Mouse (Mus musculus) brain, embryonic 14.5 days (tissue): ENCODE measurements around the gene Atp8b4. TPM values are rescaled to one million over a fixed set of nuclear protein-coding genes. Genes with fewer than 3 reads are reported as not detected.

Experiments used
- DNase-seq: peaks from one replicate; pipeline ENCODE4 v3.0.0-alpha.2; 2011; ENCODE audit warnings: low read depth
- CTCF ChIP-seq: fragments of 200-500 bp; IDR thresholded peaks from 2 replicates; pipeline ENCODE4 v1.5.1; 2012; ENCODE audit warnings: inconsistent platforms, mild to moderate bottlenecking, moderate library complexity, borderline replicate concordance; ENCODE audit not compliant: insufficient read depth, insufficient read length; ENCODE audit errors: extremely low read depth
- POLR2A ChIP-seq: fragments of 200-500 bp; IDR thresholded peaks from 2 replicates; pipeline ENCODE4 v1.6.1; 2012; ENCODE audit warnings: mild to moderate bottlenecking, inconsistent platforms, borderline replicate concordance; ENCODE audit not compliant: poor library complexity, insufficient read depth, insufficient read length, severe bottlenecking; ENCODE audit errors: extremely low read depth
- polyA plus RNA-seq: library from polyadenylated mRNA; depleted of rRNA; stranded (reverse); fragments of >200 nt; gene quantifications from 2 replicates; pipeline ENCODE4 v1.2.3, GENCODE M21; 2012

Gene Atp8b4
- polyA plus RNA-seq, 1 experiment = 0.08 TPM

GRCm38 (mm10) chr2:126493306-126493705 is 7.2 kb downstream of the Atp8b4 start:
- peak; percentile 18 for DNase-seq
- TF ChIP-seq CTCF (no peak), POLR2A (no peak)

GRCm38 (mm10) chr2:126492713-126493112 is 7.8 kb downstream of the Atp8b4 start:
- TF ChIP-seq POLR2A (no peak), CTCF (no peak)
- peak; percentile 69 for DNase-seq

GRCm38 (mm10) chr2:126491446-126491845 is 9.0 kb downstream of the Atp8b4 start:
- DNase-seq = no peak
- no peak for TF ChIP-seq POLR2A
- TF ChIP-seq CTCF = no peak

GRCm38 (mm10) chr2:126490573-126490972 is 9.9 kb downstream of the Atp8b4 start:
- no peak for TF ChIP-seq CTCF
- no peak for TF ChIP-seq POLR2A
- no peak for DNase-seq

GRCm38 (mm10) chr2:126485262-126486017 is 15.0 kb downstream of the Atp8b4 start:
- no peak for DNase-seq

GRCm38 (mm10) chr2:126483337-126483736 is 17.1 kb downstream of the Atp8b4 start:
- TF ChIP-seq POLR2A (no peak), CTCF (no peak)
- DNase-seq = no peak

More at GRCm38 (mm10) chr2:126485262-126486017, 15.0 kb downstream of the Atp8b4 start:
- no peak for TF ChIP-seq POLR2A
- no peak for TF ChIP-seq CTCF

- DNase-seq = peak; percentile 27
- TF ChIP-seq POLR2A (no peak), CTCF (no peak)
These were observed 22.9 kb downstream of the Atp8b4 start for GRCm38 (mm10) chr2:126477556-126477955.

- DNase-seq = no peak
- TF ChIP-seq CTCF (no peak), POLR2A (no peak)
These were observed 24.6 kb downstream of the Atp8b4 start for GRCm38 (mm10) chr2:126475681-126476410.

- DNase-seq = no peak
- TF ChIP-seq CTCF = no peak
- no peak for TF ChIP-seq POLR2A
These were observed 26.5 kb downstream of the Atp8b4 start for GRCm38 (mm10) chr2:126474019-126474418.

GRCm38 (mm10) chr2:126472836-126473235 is 27.6 kb downstream of the Atp8b4 start:
- TF ChIP-seq CTCF (no peak), POLR2A (no peak)
- no peak for DNase-seq

- TF ChIP-seq CTCF (no peak), POLR2A (no peak)
- no peak for DNase-seq
These were observed 32.7 kb downstream of the Atp8b4 start for GRCm38 (mm10) chr2:126467790-126468189.
